Mouse (Mus musculus): Measurements from ENCODE around the gene Il9r. TPM values are rescaled to one million over a fixed set of nuclear protein-coding genes. Genes with fewer than 3 reads are reported as not detected.

The Il9r gene
- total RNA-seq (2021): not detected
- long read RNA-seq, experiment 1: 0 reads
- long read RNA-seq, experiment 2: 0 reads

GRCm38 (mm10) chr11:32200075-32200601 is at the start of gene Il9r:
Gene Il9r (minus strand): TSS chr11:32200279.
- intact Hi-C loops (cut with DNase I): no loop called here

GRCm38 (mm10) chr11:32248350-32248749 is 48.3 kb upstream of the Il9r start:
- no peak for DNase-seq
- intact Hi-C loops (cut with DNase I): no loop called here

More at GRCm38 (mm10) chr11:32200075-32200601, at the start of gene Il9r:
- DNase-seq: peak in 1 of 2 experiments; percentile 11

- no peak for DNase-seq
- intact Hi-C loops (cut with DNase I): no loop called here
Measured at GRCm38 (mm10) chr11:32247068-32247467, 47.0 kb upstream of the Il9r start.

GRCm38 (mm10) chr11:32245614-32246013 is 45.5 kb upstream of the Il9r start:
- DNase-seq: no peak
- intact Hi-C loops (cut with DNase I): no loop called here

- DNase-seq: no peak
- intact Hi-C loops (cut with DNase I): no loop called here
Measured at GRCm38 (mm10) chr11:32244617-32245016, 44.5 kb upstream of the Il9r start.

- intact Hi-C loops (cut with DNase I): no loop called here
- peak in 1 of 2 experiments; percentile 51 for DNase-seq
Measured at GRCm38 (mm10) chr11:32244064-32244463, 44.0 kb upstream of the Il9r start.

GRCm38 (mm10) chr11:32243205-32243955 is 43.3 kb upstream of the Il9r start:
- no peak for DNase-seq
- intact Hi-C loops (cut with DNase I): no loop called here

- intact Hi-C loops (cut with DNase I): no loop called here
- no peak for DNase-seq
Measured at GRCm38 (mm10) chr11:32242209-32242608, 42.1 kb upstream of the Il9r start.

- no peak for DNase-seq
- intact Hi-C loops (cut with DNase I): no loop called here
Measured at GRCm38 (mm10) chr11:32241391-32241790, 41.3 kb upstream of the Il9r start.

GRCm38 (mm10) chr11:32238093-32238860 is 38.2 kb upstream of the Il9r start:
- intact Hi-C loops (cut with DNase I): loop anchor here (1.0 to 2.0 kb wide), 2 partner anchors 23 to 55 kb away; no protein-coding TSS in a partner anchor
- DNase-seq: peak; percentile 58 to 65

GRCm38 (mm10) chr11:32237411-32237795 is 37.3 kb upstream of the Il9r start:
- intact Hi-C loops (cut with DNase I): no loop called here
- no peak for DNase-seq

- peak in 1 of 2 experiments; percentile 49 for DNase-seq
- intact Hi-C loops (cut with DNase I): no loop called here
Measured at GRCm38 (mm10) chr11:32236712-32237410, 36.8 kb upstream of the Il9r start.

- intact Hi-C loops (cut with DNase I): no loop called here
- no peak for DNase-seq
Measured at GRCm38 (mm10) chr11:32236132-32236531, 36.1 kb upstream of the Il9r start.

- intact Hi-C loops (cut with DNase I): no loop called here
- DNase-seq: peak; percentile 60 to 77
Measured at GRCm38 (mm10) chr11:32235646-32236045, 35.6 kb upstream of the Il9r start.

GRCm38 (mm10) chr11:32234816-32235485 is 34.9 kb upstream of the Il9r start:
- intact Hi-C loops (cut with DNase I): no loop called here
- DNase-seq: no peak

- intact Hi-C loops (cut with DNase I): no loop called here
Measured at GRCm38 (mm10) chr11:32233895-32234294, 33.8 kb upstream of the Il9r start.

GRCm38 (mm10) chr11:32232848-32233247 is 32.8 kb upstream of the Il9r start:
- no peak for DNase-seq
- intact Hi-C loops (cut with DNase I): no loop called here

More at GRCm38 (mm10) chr11:32233895-32234294, 33.8 kb upstream of the Il9r start:
- DNase-seq: no peak

- no peak for DNase-seq
- intact Hi-C loops (cut with DNase I): no loop called here
Measured at GRCm38 (mm10) chr11:32231125-32231524, 31.0 kb upstream of the Il9r start.

- intact Hi-C loops (cut with DNase I): no loop called here
Measured at GRCm38 (mm10) chr11:32230220-32230619, 30.1 kb upstream of the Il9r start.

GRCm38 (mm10) chr11:32228292-32228845 is 28.3 kb upstream of the Il9r start:
- intact Hi-C loops (cut with DNase I): no loop called here
- DNase-seq: no peak

More at GRCm38 (mm10) chr11:32230220-32230619, 30.1 kb upstream of the Il9r start:
- DNase-seq: no peak
